Mouse (Mus musculus): Measurements from ENCODE around the gene Sall4. TPM values are rescaled to one million over a fixed set of nuclear protein-coding genes. Genes with fewer than 3 reads are reported as not detected.
A peak's percentile ranks its signal among the peaks of the same experiment; 100 is the strongest.

The Sall4 gene
- total RNA-seq, 1 experiment = 143 TPM

GRCm38 (mm10) chr2:168718735-168719134, 49.0 kb downstream of the Sall4 start:
- Histone ChIP-seq H3K9ac (ENCODE audit: insufficient read depth, low read depth, low read length, poor library complexity, severe bottlenecking) (no peak overlapping the region), H3K4me1 (ENCODE audit: control insufficient read depth in 2 of 2, insufficient read depth in 2 of 2, low read length in 2 of 2, poor library complexity in 1 of 2) (peaks cover 0 to 12% of the 10 kb centered on the region in 2 experiments; a peak in 2 of 4 replicates), H3K27ac (ENCODE audit: insufficient read depth, low read depth, low read length, poor library complexity, severe bottlenecking) (no peak overlapping the region), H3K9me3 (ENCODE audit: control insufficient read depth, insufficient read depth, low read depth, low read length) (no peaks in the 10 kb centered on the region), H3K4me3 (ENCODE audit: insufficient read depth in 1 of 2, low read depth in 1 of 2, low read length in 2 of 2, poor library complexity in 1 of 2, severe bottlenecking in 1 of 2) (no peak overlapping the region), H3K36me3 (ENCODE audit: control insufficient read depth, insufficient read depth, low read length, poor library complexity, severe bottlenecking) (no peaks in the 10 kb centered on the region)
- DNase-seq (ENCODE audit: low read depth, low spot score) = no peak
- TF ChIP-seq CHD2 (IDR thresholded peaks at IDR 0.05; ENCODE audit: low read depth, low read length) (no peak), ZC3H11A (IDR thresholded peaks at IDR 0.05; ENCODE audit: borderline replicate concordance, low read depth, low read length) (no peak), ZNF384 (IDR thresholded peaks at IDR 0.05; ENCODE audit: low read depth, low read length) (no peak), HCFC1 (IDR thresholded peaks at IDR 0.05; ENCODE audit: borderline replicate concordance, insufficient read depth, low read length) (no peak), MAFK (IDR thresholded peaks at IDR 0.05; ENCODE audit: insufficient read depth, low read depth, low read length) (no peak)
- in situ Hi-C loops (cut with MboI; ENCODE audit: low sequenced_read_pairs in 2 of 2, unreplicated experiment in 2 of 2) = no loop called here

GRCm38 (mm10) chr2:168718267-168718666, 49.5 kb downstream of the Sall4 start:
- no peaks in the 10 kb centered on the region for H3K9me3 ChIP-seq (ENCODE audit: control insufficient read depth, insufficient read depth, low read depth, low read length)
- no peak overlapping the region for H3K9ac ChIP-seq (ENCODE audit: insufficient read depth, low read depth, low read length, poor library complexity, severe bottlenecking)
- TF ChIP-seq MAFK (IDR thresholded peaks at IDR 0.05; ENCODE audit: insufficient read depth, low read depth, low read length) (no peak), ZNF384 (IDR thresholded peaks at IDR 0.05; ENCODE audit: low read depth, low read length) (no peak), CHD2 (IDR thresholded peaks at IDR 0.05; ENCODE audit: low read depth, low read length) (no peak), ZC3H11A (IDR thresholded peaks at IDR 0.05; ENCODE audit: borderline replicate concordance, low read depth, low read length) (no peak), HCFC1 (IDR thresholded peaks at IDR 0.05; ENCODE audit: borderline replicate concordance, insufficient read depth, low read length) (no peak)
- no peak for DNase-seq (ENCODE audit: low read depth, low spot score)
- no peak overlapping the region for H3K4me3 ChIP-seq (ENCODE audit: insufficient read depth in 1 of 2, low read depth in 1 of 2, low read length in 2 of 2, poor library complexity in 1 of 2, severe bottlenecking in 1 of 2)
- in situ Hi-C loops (cut with MboI; ENCODE audit: low sequenced_read_pairs in 2 of 2, unreplicated experiment in 2 of 2) = no loop called here
- no peaks in the 10 kb centered on the region for H3K36me3 ChIP-seq (ENCODE audit: control insufficient read depth, insufficient read depth, low read length, poor library complexity, severe bottlenecking)
- H3K4me1 ChIP-seq (ENCODE audit: control insufficient read depth in 2 of 2, insufficient read depth in 2 of 2, low read length in 2 of 2, poor library complexity in 1 of 2) = peaks cover 0 to 12% of the 10 kb centered on the region in 2 experiments; a peak in 2 of 4 replicates
- no peak overlapping the region for H3K27ac ChIP-seq (ENCODE audit: insufficient read depth, low read depth, low read length, poor library complexity, severe bottlenecking)

GRCm38 (mm10) chr2:168712199-168713176, 55.3 kb downstream of the Sall4 start:
- Histone ChIP-seq H3K27ac (ENCODE audit: insufficient read depth, low read depth, low read length, poor library complexity, severe bottlenecking) (no peak overlapping the region), H3K9ac (ENCODE audit: insufficient read depth, low read depth, low read length, poor library complexity, severe bottlenecking) (no peak overlapping the region), H3K9me3 (ENCODE audit: control insufficient read depth, insufficient read depth, low read depth, low read length) (no peaks in the 10 kb centered on the region), H3K4me3 (ENCODE audit: insufficient read depth in 1 of 2, low read depth in 1 of 2, low read length in 2 of 2, poor library complexity in 1 of 2, severe bottlenecking in 1 of 2) (peak overlapping the region in 1 of 2 experiments; percentile 9; a peak in 1 of 4 replicates), H3K36me3 (ENCODE audit: control insufficient read depth, insufficient read depth, low read length, poor library complexity, severe bottlenecking) (no peaks in the 10 kb centered on the region), H3K4me1 (ENCODE audit: control insufficient read depth in 2 of 2, insufficient read depth in 2 of 2, low read length in 2 of 2, poor library complexity in 1 of 2) (peaks cover 2 to 19% of the 10 kb centered on the region in 2 experiments; a peak in 3 of 4 replicates)
- TF ChIP-seq CHD2 (IDR thresholded peaks at IDR 0.05; ENCODE audit: low read depth, low read length) = no peak
- TF ChIP-seq ZC3H11A (IDR thresholded peaks at IDR 0.05; ENCODE audit: borderline replicate concordance, low read depth, low read length) = no peak
- TF ChIP-seq MAFK (IDR thresholded peaks at IDR 0.05; ENCODE audit: insufficient read depth, low read depth, low read length) = no peak
- no peak for TF ChIP-seq HCFC1 (IDR thresholded peaks at IDR 0.05; ENCODE audit: borderline replicate concordance, insufficient read depth, low read length)
- TF ChIP-seq ZNF384 (IDR thresholded peaks at IDR 0.05; ENCODE audit: low read depth, low read length) = no peak
- in situ Hi-C loops (cut with MboI; ENCODE audit: low sequenced_read_pairs in 2 of 2, unreplicated experiment in 2 of 2) = no loop called here
- no peak for DNase-seq (ENCODE audit: low read depth, low spot score)

- Histone ChIP-seq H3K4me3 (ENCODE audit: insufficient read depth in 1 of 2, low read depth in 1 of 2, low read length in 2 of 2, poor library complexity in 1 of 2, severe bottlenecking in 1 of 2) (no peak overlapping the region), H3K27ac (ENCODE audit: insufficient read depth, low read depth, low read length, poor library complexity, severe bottlenecking) (no peak overlapping the region), H3K9me3 (ENCODE audit: control insufficient read depth, insufficient read depth, low read depth, low read length) (no peaks in the 10 kb centered on the region), H3K36me3 (ENCODE audit: control insufficient read depth, insufficient read depth, low read length, poor library complexity, severe bottlenecking) (peaks cover 1% of the 10 kb centered on the region; the same call in 1 of the 2 replicates), H3K4me1 (ENCODE audit: control insufficient read depth in 2 of 2, insufficient read depth in 2 of 2, low read length in 2 of 2, poor library complexity in 1 of 2) (peaks cover 2 to 14% of the 10 kb centered on the region in 2 experiments; a peak in 3 of 4 replicates), H3K9ac (ENCODE audit: insufficient read depth, low read depth, low read length, poor library complexity, severe bottlenecking) (no peak overlapping the region)
- no peak for DNase-seq (ENCODE audit: low read depth, low spot score)
- TF ChIP-seq CHD2 (IDR thresholded peaks at IDR 0.05; ENCODE audit: low read depth, low read length) (no peak), ZNF384 (IDR thresholded peaks at IDR 0.05; ENCODE audit: low read depth, low read length) (no peak), ZC3H11A (IDR thresholded peaks at IDR 0.05; ENCODE audit: borderline replicate concordance, low read depth, low read length) (no peak), MAFK (IDR thresholded peaks at IDR 0.05; ENCODE audit: insufficient read depth, low read depth, low read length) (no peak), HCFC1 (IDR thresholded peaks at IDR 0.05; ENCODE audit: borderline replicate concordance, insufficient read depth, low read length) (no peak)
- in situ Hi-C loops (cut with MboI; ENCODE audit: low sequenced_read_pairs in 2 of 2, unreplicated experiment in 2 of 2) = no loop called here
Observed at GRCm38 (mm10) chr2:168710979-168711378, 56.8 kb downstream of the Sall4 start.
